Mouse (Mus musculus) neural tube, embryonic 13.5 days (tissue): ENCODE results near the gene Mmp20. TPM values are rescaled to one million over a fixed set of nuclear protein-coding genes. Genes with fewer than 3 reads are reported as not detected.

Experiments
- ATAC-seq: fragments of 200-750 bp; cut with Nextera tagmentation; 2 replicates; pipeline ENCODE4 v1.8.0; 2017; ENCODE audit warnings: low read depth, mild to moderate bottlenecking, moderate TSS enrichment, moderate library complexity
- H3K27ac ChIP-seq: fragments of 300-500 bp; sonication (generic); replicated peaks from 2 replicates; pipeline ENCODE4 v1.5.1; 2015; ENCODE audit warnings: moderate library complexity, mild to moderate bottlenecking, inconsistent platforms
- H3K27me3 ChIP-seq: fragments of 300-500 bp; sonication (generic); 2 replicates; pipeline ENCODE4 v1.6.1; 2015; ENCODE audit warnings: mild to moderate bottlenecking, inconsistent platforms
- H3K36me3 ChIP-seq: fragments of 300-500 bp; sonication (generic); 2 replicates; pipeline ENCODE4 v1.6.1; 2015; ENCODE audit warnings: mild to moderate bottlenecking, inconsistent platforms
- H3K4me1 ChIP-seq: fragments of 300-500 bp; sonication (generic); replicated peaks from 2 replicates; pipeline ENCODE4 v1.6.1; 2015; ENCODE audit warnings: inconsistent platforms
- H3K4me2 ChIP-seq: fragments of 300-500 bp; sonication (generic); 2 replicates; pipeline ENCODE4 v1.6.1; 2015; ENCODE audit warnings: inconsistent platforms, mild to moderate bottlenecking, moderate library complexity
- H3K4me3 ChIP-seq: fragments of 300-500 bp; sonication (generic); 2 replicates; pipeline ENCODE4 v1.5.1; 2015; ENCODE audit warnings: mild to moderate bottlenecking, inconsistent platforms
- H3K9ac ChIP-seq: fragments of 300-500 bp; sonication (generic); 2 replicates; pipeline ENCODE4 v1.6.1; 2015; ENCODE audit warnings: moderate library complexity, mild to moderate bottlenecking, inconsistent platforms
- H3K9me3 ChIP-seq: fragments of 300-500 bp; sonication (generic); 2 replicates; pipeline ENCODE4 v1.6.1; 2016; ENCODE audit warnings: inconsistent platforms
- WGBS: fragments of 180-500 bp; shearing (Covaris S2); methylation state at CpG from one replicate; pipeline ENCODE4 v1.1.7; 2015; 5-methylcytosine and 5-hydroxymethylcytosine counted together
- polyA plus RNA-seq: library from polyadenylated mRNA; unstranded; fragments of >200 nt; fragmentation: Nextera tagmentation; extraction: Ambion mirVana; gene quantifications from 2 replicates; pipeline ENCODE4 v1.2.1, GENCODE M21; 2015

The Mmp20 gene
- polyA plus RNA-seq, 1 experiment from 2014 or later: not detected

GRCm38 (mm10) chr9:7695646-7696045 lies 67.6 kb downstream of the Mmp20 start:
- no peaks in the 10 kb centered on the region for H3K36me3 ChIP-seq
- H3K4me3 ChIP-seq: no peak overlapping the region
- H3K9ac ChIP-seq: no peak overlapping the region
- 91% methylated on average over 3 of the region's 3 CpGs for WGBS
- no peak overlapping the region for H3K4me2 ChIP-seq
- no peak for ATAC-seq
- no peaks in the 10 kb centered on the region for H3K9me3 ChIP-seq
- no peak overlapping the region for H3K27ac ChIP-seq
- H3K4me1 ChIP-seq: no peaks in the 10 kb centered on the region
- H3K27me3 ChIP-seq: no peaks in the 10 kb centered on the region

- Histone ChIP-seq H3K4me1 (no peaks in the 10 kb centered on the region), H3K9ac (no peak overlapping the region), H3K36me3 (no peaks in the 10 kb centered on the region), H3K9me3 (no peaks in the 10 kb centered on the region), H3K27me3 (no peaks in the 10 kb centered on the region), H3K4me3 (no peak overlapping the region), H3K27ac (no peak overlapping the region), H3K4me2 (no peak overlapping the region)
- WGBS: 75% methylated on average over 6 of the region's 6 CpGs
- ATAC-seq: no peak
Measured at GRCm38 (mm10) chr9:7708698-7709097, 80.7 kb downstream of the Mmp20 start.

GRCm38 (mm10) chr9:7711196-7711595 lies 83.2 kb downstream of the Mmp20 start:
- H3K36me3 ChIP-seq: no peaks in the 10 kb centered on the region
- 70% methylated on average over 4 of the region's 4 CpGs for WGBS

GRCm38 (mm10) chr9:7714062-7714907 lies 86.3 kb downstream of the Mmp20 start:
- no peak overlapping the region for H3K9ac ChIP-seq
- peak; percentile 36; the same call in 1 of the 2 replicates for ATAC-seq
- no peaks in the 10 kb centered on the region for H3K27me3 ChIP-seq
- WGBS: 36% methylated on average over 4 of the region's 4 CpGs
- H3K4me2 ChIP-seq: no peak overlapping the region
- no peaks in the 10 kb centered on the region for H3K4me1 ChIP-seq
- H3K9me3 ChIP-seq: no peaks in the 10 kb centered on the region
- H3K27ac ChIP-seq: no peak overlapping the region
- no peaks in the 10 kb centered on the region for H3K36me3 ChIP-seq
- no peak overlapping the region for H3K4me3 ChIP-seq

More at GRCm38 (mm10) chr9:7711196-7711595, 83.2 kb downstream of the Mmp20 start:
- H3K4me3 ChIP-seq: no peak overlapping the region
- H3K27ac ChIP-seq: no peak overlapping the region
- no peaks in the 10 kb centered on the region for H3K4me1 ChIP-seq
- H3K9ac ChIP-seq: no peak overlapping the region
- no peak overlapping the region for H3K4me2 ChIP-seq
- H3K9me3 ChIP-seq: no peaks in the 10 kb centered on the region
- ATAC-seq: no peak
- H3K27me3 ChIP-seq: no peaks in the 10 kb centered on the region

- H3K4me1 ChIP-seq: no peaks in the 10 kb centered on the region
- no peak overlapping the region for H3K9ac ChIP-seq
- H3K36me3 ChIP-seq: no peaks in the 10 kb centered on the region
- no peak overlapping the region for H3K4me3 ChIP-seq
- H3K27me3 ChIP-seq: no peaks in the 10 kb centered on the region
- no peak overlapping the region for H3K4me2 ChIP-seq
- no peak overlapping the region for H3K27ac ChIP-seq
- no peak for ATAC-seq
- 69% methylated on average over 2 of the region's 2 CpGs for WGBS
- H3K9me3 ChIP-seq: no peaks in the 10 kb centered on the region
Measured at GRCm38 (mm10) chr9:7714908-7715175, 86.8 kb downstream of the Mmp20 start.

GRCm38 (mm10) chr9:7721543-7721942 lies 93.5 kb downstream of the Mmp20 start:
- Histone ChIP-seq H3K4me3 (no peak overlapping the region), H3K27ac (no peak overlapping the region), H3K4me2 (no peak overlapping the region), H3K36me3 (no peaks in the 10 kb centered on the region), H3K27me3 (no peaks in the 10 kb centered on the region), H3K4me1 (no peaks in the 10 kb centered on the region), H3K9ac (no peak overlapping the region), H3K9me3 (no peaks in the 10 kb centered on the region)
- ATAC-seq: no peak
- 93% methylated on average over 1 of the region's 1 CpGs for WGBS

Other genes starting within 250 kb of the Mmp20 start
- gene Mmp1b, start 240.2 kb upstream of the Mmp20 start, polyA plus RNA-seq: not detected in 2 replicates
- gene Mmp3, start 182.4 kb upstream of the Mmp20 start, polyA plus RNA-seq: not detected in 2 replicates
- not detected in 2 replicates for gene Mmp10, start 125.9 kb upstream of the Mmp20 start, polyA plus RNA-seq
- 0.19 and 0.53 TPM in 2 replicates for gene Mmp8, start 69.8 kb upstream of the Mmp20 start, polyA plus RNA-seq
- not detected in 2 replicates for gene Mmp27, start 56.8 kb upstream of the Mmp20 start, polyA plus RNA-seq
- not detected in 2 replicates for gene Mmp7, start 63.9 kb downstream of the Mmp20 start, polyA plus RNA-seq
- gene Tmem123, start 135.8 kb downstream of the Mmp20 start, polyA plus RNA-seq: 30.4 and 32.2 TPM in 2 replicates
- gene Birc2, start 208.8 kb downstream of the Mmp20 start, polyA plus RNA-seq: 38.6 and 44.4 TPM in 2 replicates
- 2.3 and 3.1 TPM in 2 replicates for gene Birc3, start 245.0 kb downstream of the Mmp20 start, polyA plus RNA-seq